Mouse (Mus musculus): ENCODE data around the gene Tex13b. TPM values are rescaled to one million over a fixed set of nuclear protein-coding genes. Genes with fewer than 3 reads are reported as not detected.
"Not testable (repeated sequence)": the region's sequence is repeated elsewhere in the genome, so short reads cannot be mapped to it uniquely, and the experiment has no call there.

The Tex13b gene
- not detected for total RNA-seq (2021)
- long read RNA-seq, experiment 1, result 0 reads
- long read RNA-seq, experiment 2, result 0 reads

DNA sequence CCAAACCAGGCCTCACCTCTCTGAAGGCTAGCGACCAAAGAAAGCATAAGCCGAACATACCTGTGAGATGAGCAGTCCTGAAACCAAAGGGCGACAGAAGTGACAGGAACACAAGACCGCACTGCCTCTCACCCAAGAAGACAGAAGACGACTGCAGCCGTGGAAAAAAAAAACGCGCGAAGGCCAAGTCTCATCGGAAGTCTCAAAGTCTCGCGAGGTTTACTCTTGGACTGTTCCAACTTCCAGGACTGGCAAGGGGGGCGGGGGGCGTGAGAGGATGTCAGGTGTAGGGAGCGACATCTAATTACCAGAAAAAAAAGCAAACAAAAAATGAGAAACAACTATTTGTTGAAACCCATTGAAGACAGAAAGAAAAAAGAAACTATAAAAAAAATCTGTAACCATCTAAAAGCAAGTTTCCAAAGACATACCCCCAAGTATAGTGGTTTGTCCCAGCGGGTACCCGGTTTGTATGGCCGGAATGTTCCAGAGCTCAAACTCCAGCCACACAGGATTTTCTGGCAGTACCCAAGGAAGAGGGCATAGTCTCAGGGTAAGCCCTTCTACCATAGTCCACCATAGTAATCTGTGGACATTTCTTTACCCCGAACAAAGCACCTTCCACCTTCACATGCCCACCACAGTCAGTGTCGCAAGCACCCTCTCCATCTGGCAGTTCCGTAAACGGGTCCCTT lies at the start of gene Tex13b:
Gene Tex13b (minus strand): TSS at position 122 of the 695 bp plus-strand sequence.
- H3K27ac ChIP-seq, result no peak within 1 kb of the TSS
- DNase-seq, result no peak
- intact Hi-C loops (cut with DNase I), result no loop called here
- no peak within 1 kb of the TSS for H3K4me3 ChIP-seq
- TF ChIP-seq CTCF (IDR thresholded peaks at IDR 0.05), result no peak

DNA sequence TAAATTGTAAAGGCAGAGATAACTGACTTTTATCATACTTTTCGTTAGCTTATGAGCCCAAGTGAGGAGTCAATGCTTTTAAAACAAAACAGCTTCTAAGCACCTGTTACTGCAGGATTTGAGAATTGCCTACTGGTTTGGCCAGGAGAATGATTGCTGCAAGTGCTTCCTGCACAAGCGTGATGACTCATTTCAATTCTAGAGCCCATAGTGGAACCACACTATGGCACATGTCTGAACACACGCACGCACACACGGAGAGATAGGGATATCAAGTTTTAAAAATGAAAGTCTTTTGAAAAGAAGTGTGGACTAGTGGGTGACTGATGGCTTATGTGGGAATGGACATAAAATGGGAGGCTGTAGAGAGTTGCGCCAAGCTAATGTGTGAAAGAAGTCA lies 49.5 kb upstream of the Tex13b start:
- intact Hi-C loops (cut with DNase I), result no loop called here
- Histone ChIP-seq H3K4me3 (no peak overlapping the region), H3K27ac (no peak overlapping the region)
- TF ChIP-seq CTCF (IDR thresholded peaks at IDR 0.05), result no peak
- no peak for DNase-seq

DNA sequence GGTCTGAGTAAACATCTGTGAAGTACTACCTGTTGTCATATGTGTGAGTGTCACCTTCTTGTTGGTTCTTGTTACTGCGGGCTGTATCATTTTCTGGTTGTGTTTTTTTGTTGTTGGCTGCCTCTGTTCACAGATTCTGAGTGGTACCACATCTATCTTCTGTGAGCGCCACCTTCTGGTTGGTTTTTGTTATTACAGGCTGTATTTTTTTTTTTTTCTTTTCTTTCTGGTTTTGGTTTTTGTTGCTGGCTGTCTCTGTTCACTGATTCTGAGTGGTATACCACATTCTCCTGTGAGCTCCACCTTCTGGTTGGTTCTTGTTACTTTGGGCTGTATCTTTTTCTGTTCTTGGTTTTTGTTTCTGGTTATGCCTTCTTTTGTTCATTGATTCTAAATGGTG lies 44.2 kb upstream of the Tex13b start:
- DNase-seq, result no peak
- no peak overlapping the region for H3K4me3 ChIP-seq
- intact Hi-C loops (cut with DNase I), result no loop called here
- no peak overlapping the region for H3K27ac ChIP-seq
- peak; percentile 57 for TF ChIP-seq CTCF (IDR thresholded peaks at IDR 0.05)

DNA sequence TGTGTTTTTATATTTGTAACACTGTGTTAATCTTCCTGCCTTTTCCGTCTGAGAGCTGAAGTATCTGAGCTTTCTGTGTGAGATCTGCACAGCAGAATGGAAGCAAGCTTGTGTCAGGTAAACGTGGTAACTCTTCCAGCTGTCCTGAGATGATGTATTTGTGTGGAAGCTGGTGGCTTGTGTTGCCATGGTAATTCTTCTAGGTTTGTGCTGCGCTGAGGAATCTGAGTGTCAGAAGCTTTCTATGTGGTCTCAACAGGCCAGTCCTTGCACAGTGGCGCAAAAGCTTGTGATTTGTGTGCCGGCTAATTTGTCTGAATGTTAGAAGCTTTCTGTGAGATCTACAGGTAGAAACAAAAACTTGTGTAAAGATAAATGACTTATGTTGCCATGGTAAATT lies 43.8 kb upstream of the Tex13b start:
- H3K4me3 ChIP-seq; DNase-seq; H3K27ac ChIP-seq; intact Hi-C loops (cut with DNase I): not testable (repeated sequence)

- TF ChIP-seq CTCF (IDR thresholded peaks at IDR 0.05), result no peak
- DNase-seq, result no peak
- H3K27ac ChIP-seq, result no peak overlapping the region
- intact Hi-C loops (cut with DNase I), result no loop called here
- no peak overlapping the region for H3K4me3 ChIP-seq
Measured at GRCm38 (mm10) chrX:140854561-140854960, 41.3 kb upstream of the Tex13b start.

GRCm38 (mm10) chrX:140845401-140845800 lies 32.2 kb upstream of the Tex13b start:
- intact Hi-C loops (cut with DNase I); H3K27ac ChIP-seq; H3K4me3 ChIP-seq; DNase-seq: not testable (repeated sequence)
- peak; percentile 55 for TF ChIP-seq CTCF (IDR thresholded peaks at IDR 0.05)

DNA sequence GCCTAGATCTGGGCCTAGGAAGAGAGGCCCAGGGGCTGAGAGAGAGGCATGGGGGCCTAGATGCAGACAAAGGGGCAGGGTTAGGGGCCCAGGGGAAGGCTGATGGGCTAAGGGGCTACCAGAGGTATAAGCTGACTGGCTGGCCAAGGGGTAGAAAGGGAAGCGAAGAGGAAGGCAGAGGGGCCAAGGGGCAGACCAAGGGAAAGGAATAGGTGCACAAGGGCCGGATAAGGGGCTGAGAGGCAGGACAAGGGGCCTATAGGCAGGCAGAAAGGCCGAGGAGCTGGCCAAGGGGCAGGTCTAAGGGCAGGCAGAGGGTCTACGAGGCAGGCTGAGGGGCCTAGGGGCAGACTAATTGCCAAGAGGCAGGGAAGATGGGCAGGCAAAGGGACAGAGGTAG lies 26.7 kb upstream of the Tex13b start:
- DNase-seq, result no peak
- Histone ChIP-seq H3K27ac (no peak overlapping the region), H3K4me3 (no peak overlapping the region)
- intact Hi-C loops (cut with DNase I), result no loop called here
- no peak for TF ChIP-seq CTCF (IDR thresholded peaks at IDR 0.05)

GRCm38 (mm10) chrX:140838077-140838476 lies 24.8 kb upstream of the Tex13b start:
- H3K4me3 ChIP-seq, result no peak overlapping the region
- no peak for TF ChIP-seq CTCF (IDR thresholded peaks at IDR 0.05)
- no peak for DNase-seq
- H3K27ac ChIP-seq, result no peak overlapping the region
- intact Hi-C loops (cut with DNase I), result no loop called here

DNA sequence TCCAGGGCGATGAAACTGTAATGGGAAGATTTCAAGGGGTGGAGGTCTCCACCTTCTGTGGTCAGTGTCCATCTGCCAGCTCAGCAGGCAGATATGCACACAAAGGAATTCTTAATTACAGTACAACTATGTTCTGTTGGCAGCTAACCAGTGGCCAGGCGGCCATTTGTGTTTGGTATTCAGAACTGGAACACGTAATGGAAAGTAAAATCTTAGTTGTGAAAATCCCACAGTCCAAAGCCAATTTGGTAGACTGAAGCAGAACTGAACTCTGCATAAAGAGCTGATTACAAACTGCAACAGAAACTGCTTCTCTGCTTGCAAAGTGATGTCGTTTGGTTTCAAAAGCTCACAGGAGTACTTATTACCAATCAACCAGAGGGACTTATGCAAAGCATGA lies 18.5 kb upstream of the Tex13b start:
- TF ChIP-seq CTCF (IDR thresholded peaks at IDR 0.05), result no peak
- H3K4me3 ChIP-seq, result no peak overlapping the region
- intact Hi-C loops (cut with DNase I), result no loop called here
- H3K27ac ChIP-seq, result no peak overlapping the region
- no peak for DNase-seq

- H3K4me3 ChIP-seq, result no peak overlapping the region
- intact Hi-C loops (cut with DNase I), result no loop called here
- no peak for DNase-seq
- no peak for TF ChIP-seq CTCF (IDR thresholded peaks at IDR 0.05)
- no peak overlapping the region for H3K27ac ChIP-seq
Measured at GRCm38 (mm10) chrX:140822295-140822694, 9.1 kb upstream of the Tex13b start.

DNA sequence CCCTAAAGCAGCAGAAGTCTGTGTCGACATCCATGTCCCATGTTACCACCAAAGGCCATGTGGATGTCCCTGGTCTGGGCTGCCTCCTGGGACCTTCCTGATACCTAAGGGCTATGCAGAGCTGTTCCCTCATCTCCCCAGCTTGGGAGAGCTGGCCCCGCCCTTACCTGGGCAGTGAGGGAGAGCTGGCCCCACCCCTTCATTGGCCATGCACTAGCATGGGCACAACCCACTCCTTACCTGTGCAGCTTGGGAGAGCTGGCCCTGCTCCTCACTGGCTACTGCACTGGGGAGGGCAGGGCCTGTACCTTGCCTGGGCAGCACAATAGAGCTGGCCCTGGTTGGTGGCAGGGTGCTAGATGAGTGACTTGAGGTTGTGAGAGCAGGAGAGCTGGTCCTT lies 7.9 kb downstream of the Tex13b start:
- H3K27ac ChIP-seq, result no peak overlapping the region
- DNase-seq, result no peak
- H3K4me3 ChIP-seq, result no peak overlapping the region
- no peak for TF ChIP-seq CTCF (IDR thresholded peaks at IDR 0.05)
- intact Hi-C loops (cut with DNase I), result no loop called here

GRCm38 (mm10) chrX:140769794-140770193 lies 43.4 kb downstream of the Tex13b start:
- intact Hi-C loops (cut with DNase I), result no loop called here
- TF ChIP-seq CTCF (IDR thresholded peaks at IDR 0.05), result no peak
- DNase-seq, result peak; percentile 15

More at GRCm38 (mm10) chrX:140769794-140770193, 43.4 kb downstream of the Tex13b start:
- Histone ChIP-seq H3K4me3 (no peak overlapping the region), H3K27ac (no peak overlapping the region)

Other genes with a start within 250 kb of the Tex13b start
- 100 to 1,000 TPM; 243 to 420 TPM for gene Tsc22d3, start 212.8 kb downstream of the Tex13b start, total RNA-seq (2021)
- 1 to 10 TPM; 5.0 to 9.4 TPM for gene Mid2, start 148.8 kb downstream of the Tex13b start, total RNA-seq (2021)
- gene Vsig1, start 94.2 kb upstream of the Tex13b start, total RNA-seq (2021), result not detected
- gene Psmd10, start 143.3 kb upstream of the Tex13b start, total RNA-seq (2021), result 10 to 100 TPM in 1 of 2 experiments, 1 to 10 TPM in 1; 9.0 to 11.6 TPM
- gene Atg4a, start 143.5 kb upstream of the Tex13b start, total RNA-seq (2021), result 10 to 100 TPM; 17.7 to 23.9 TPM